Mouse (Mus musculus): Measurements from ENCODE around the gene Foxp1.
A peak's percentile ranks its signal among the peaks of the same experiment; 100 is the strongest.

Foxp1 gene

GRCm38 (mm10) chr6:99053111-99053510, 469.4 kb downstream of the Foxp1 start:
- no peak for DNase-seq (ENCODE audit: low spot score in 2 of 2)

GRCm38 (mm10) chr6:99051724-99052123, 470.8 kb downstream of the Foxp1 start:
- no peak for DNase-seq (ENCODE audit: low spot score in 2 of 2)

GRCm38 (mm10) chr6:99050288-99051006, 472.1 kb downstream of the Foxp1 start:
- no peak for DNase-seq (ENCODE audit: low spot score in 2 of 2)

GRCm38 (mm10) chr6:99047322-99047721, 475.2 kb downstream of the Foxp1 start:
- DNase-seq (ENCODE audit: low spot score in 2 of 2) = no peak

- no peak for DNase-seq (ENCODE audit: low spot score in 2 of 2)
These were observed 476.4 kb downstream of the Foxp1 start for GRCm38 (mm10) chr6:99045845-99046788.

- peak in 1 of 2 experiments; percentile 27 for DNase-seq (ENCODE audit: low spot score in 2 of 2)
These were observed 478.4 kb downstream of the Foxp1 start for GRCm38 (mm10) chr6:99043932-99044664.

GRCm38 (mm10) chr6:99043226-99043625, 479.3 kb downstream of the Foxp1 start:
- no peak for DNase-seq (ENCODE audit: low spot score in 2 of 2)

- DNase-seq (ENCODE audit: low spot score in 2 of 2) = no peak
These were observed 480.2 kb downstream of the Foxp1 start for GRCm38 (mm10) chr6:99042175-99042954.

- DNase-seq (ENCODE audit: low spot score in 2 of 2) = no peak
These were observed 483.5 kb downstream of the Foxp1 start for GRCm38 (mm10) chr6:99038977-99039376.

GRCm38 (mm10) chr6:99035459-99036375, 486.8 kb downstream of the Foxp1 start:
- no peak for DNase-seq (ENCODE audit: low spot score in 2 of 2)

- DNase-seq (ENCODE audit: low spot score in 2 of 2) = no peak
These were observed 489.5 kb downstream of the Foxp1 start for GRCm38 (mm10) chr6:99033062-99033461.

GRCm38 (mm10) chr6:99031321-99031903, 491.1 kb downstream of the Foxp1 start:
- no peak for DNase-seq (ENCODE audit: low spot score in 2 of 2)

- DNase-seq (ENCODE audit: low spot score in 2 of 2) = no peak
These were observed 492.3 kb downstream of the Foxp1 start for GRCm38 (mm10) chr6:99030251-99030650.

- DNase-seq (ENCODE audit: low spot score in 2 of 2) = no peak
These were observed 493.1 kb downstream of the Foxp1 start for GRCm38 (mm10) chr6:99029438-99029837.

GRCm38 (mm10) chr6:99028989-99029305, 493.6 kb downstream of the Foxp1 start:
- no peak for DNase-seq (ENCODE audit: low spot score in 2 of 2)

GRCm38 (mm10) chr6:99028161-99028988, 494.1 kb downstream of the Foxp1 start:
- DNase-seq (ENCODE audit: low spot score in 2 of 2) = peak; percentile 35 to 42

- DNase-seq (ENCODE audit: low spot score in 2 of 2) = peak in 1 of 2 experiments; percentile 29
These were observed 494.9 kb downstream of the Foxp1 start for GRCm38 (mm10) chr6:99027542-99028160.
